20 mouse cellular contexts compared by ENCODE assay signal in genomic region chr3:84172406-84172805, GRCm38 (mm10). TPM values are rescaled to one million over a fixed set of nuclear protein-coding genes. Genes with fewer than 3 reads are reported as not detected.
DNase-seq lines count a peak whose midpoint lies in the region; ATAC-seq and TF ChIP-seq lines count a peak whose summit lies in the region.
"Had no signal": no experiment of that assay in that cellular context is flagged by ENCODE, and none has a peak within 500 bp of the region (broad histone marks: within the 10 kb centered on the region; RNA-seq: fewer than 3 reads in every experiment).

No protein-coding gene starts in this region.

- DNase-seq in hindbrain, embryonic 10.5 days (ENCODE audit: low spot score), result no peak
- DNase-seq in testis, postnatal 10 days (ENCODE audit: low spot score), result peak; percentile 48
- DNase-seq in testis, postnatal 14 days (ENCODE audit: low spot score), result no peak
- no peak for DNase-seq in forebrain, postnatal 0 days
- DNase-seq in splenic B cell, adult 2 months (ENCODE audit: low read depth, low spot score), result peak; percentile 20
- DNase-seq in spleen, postnatal 14 days (ENCODE audit: low spot score in 2 of 2), result no peak
- DNase-seq: cerebellum, adult 8-10 months; heart, postnatal 4 days; kidney, adult 8-10 months had no signal

- no peak for TF ChIP-seq CTCF in forebrain, postnatal 0 days (IDR thresholded peaks at IDR 0.05; ENCODE audit: low read depth)

- H3K27ac ChIP-seq in hindbrain, embryonic 13.5 days, result no peak overlapping the region
- H3K27ac ChIP-seq in hindbrain, embryonic 10.5 days, result no peak overlapping the region
- H3K27ac ChIP-seq in forebrain, postnatal 0 days (ENCODE audit: low read depth, low read length), result 0 out of 2 replicates have a peak overlapping the region, but pooled peaks have one; percentile 15
- H3K27ac ChIP-seq: limb, embryonic 13.5 days; lung, embryonic 15.5 days; stomach, embryonic 15.5 days had no signal

- no peaks in the 10 kb centered on the region for H3K9me3 ChIP-seq in hindbrain, embryonic 13.5 days
- H3K9me3 ChIP-seq in hindbrain, embryonic 10.5 days, result no peaks in the 10 kb centered on the region
- no peaks in the 10 kb centered on the region for H3K9me3 ChIP-seq in forebrain, postnatal 0 days (ENCODE audit: low read length)
- H3K9me3 ChIP-seq: limb, embryonic 13.5 days; lung, embryonic 15.5 days; stomach, embryonic 15.5 days had no signal

- WGBS in hindbrain, embryonic 13.5 days, result 57% methylated on average over 11 of the region's 11 CpGs
- WGBS in hindbrain, embryonic 10.5 days, result 61% methylated on average over 11 of the region's 11 CpGs
- WGBS in forebrain, postnatal 0 days, result 58% methylated on average over 11 of the region's 11 CpGs

- H3K9ac ChIP-seq in hindbrain, embryonic 13.5 days, result no peak overlapping the region
- H3K9ac ChIP-seq in forebrain, postnatal 0 days, result no peak overlapping the region
- H3K9ac ChIP-seq: limb, embryonic 13.5 days; lung, embryonic 15.5 days; stomach, embryonic 15.5 days had no signal

- 0 out of 2 replicates have a peak, but pooled peaks have one; percentile 41 for ATAC-seq in hindbrain, embryonic 13.5 days (ENCODE audit: low FRiP score)
- ATAC-seq in forebrain, postnatal 0 days, result peak; percentile 56
- ATAC-seq in erythroblast, adult 5-6 weeks (replicated peaks; ENCODE audit: low FRiP score, poor library complexity, severe bottlenecking), result no peak
- ATAC-seq: Patski had no signal

- no peaks in the 10 kb centered on the region for H3K27me3 ChIP-seq in hindbrain, embryonic 13.5 days
- H3K27me3 ChIP-seq in hindbrain, embryonic 10.5 days (ENCODE audit: insufficient read depth, poor library complexity, severe bottlenecking), result no peaks in the 10 kb centered on the region
- no peaks in the 10 kb centered on the region for H3K27me3 ChIP-seq in forebrain, postnatal 0 days (ENCODE audit: insufficient read depth, low read length)
- H3K27me3 ChIP-seq in splenic B cell, adult 2 months (ENCODE audit: control insufficient read depth, insufficient read depth, low read length, poor library complexity, severe bottlenecking), result no peaks in the 10 kb centered on the region
- H3K27me3 ChIP-seq: limb, embryonic 13.5 days; lung, embryonic 15.5 days; Patski; stomach, embryonic 15.5 days had no signal

- H3K4me3 ChIP-seq in hindbrain, embryonic 13.5 days, result no peak overlapping the region
- no peak overlapping the region for H3K4me3 ChIP-seq in hindbrain, embryonic 10.5 days
- no peak overlapping the region for H3K4me3 ChIP-seq in forebrain, postnatal 0 days (ENCODE audit: low read depth, low read length)
- H3K4me3 ChIP-seq: erythroblast, embryonic 14.5 days; limb, embryonic 13.5 days; lung, embryonic 15.5 days; stomach, embryonic 15.5 days had no signal

- H3K4me2 ChIP-seq in hindbrain, embryonic 13.5 days, result no peak overlapping the region
- H3K4me2 ChIP-seq in forebrain, postnatal 0 days (ENCODE audit: low read depth), result no peak overlapping the region
- H3K4me2 ChIP-seq: limb, embryonic 13.5 days; lung, embryonic 15.5 days; midbrain, embryonic 11.5 days; stomach, embryonic 15.5 days had no signal

- H3K4me1 ChIP-seq in hindbrain, embryonic 13.5 days (replicated peaks), result 0 out of 2 replicates have a peak, but pooled peaks cover 5% of the 10 kb centered on the region
- peaks cover 13% of the 10 kb centered on the region for H3K4me1 ChIP-seq in hindbrain, embryonic 10.5 days (replicated peaks)
- H3K4me1 ChIP-seq in forebrain, postnatal 0 days (ENCODE audit: insufficient read depth), result no peaks in the 10 kb centered on the region
- H3K4me1 ChIP-seq: limb, embryonic 13.5 days; lung, embryonic 15.5 days had no signal

- peaks cover 61% of the 10 kb centered on the region for H3K36me3 ChIP-seq in hindbrain, embryonic 13.5 days
- peaks cover 70% of the 10 kb centered on the region for H3K36me3 ChIP-seq in hindbrain, embryonic 10.5 days
- peaks cover 53% of the 10 kb centered on the region for H3K36me3 ChIP-seq in forebrain, postnatal 0 days (ENCODE audit: insufficient read depth)
- H3K36me3 ChIP-seq in splenic B cell, adult 2 months (ENCODE audit: control insufficient read depth, insufficient read depth, low read length, poor library complexity, severe bottlenecking), result no peaks in the 10 kb centered on the region
- H3K36me3 ChIP-seq: stomach, embryonic 15.5 days had no signal

RNA-seq across cellular contexts. Expression of gene Gm6525, which starts 1.5 kb away (rescaled TPM):
- polyA plus RNA-seq in hindbrain, embryonic 13.5 days (2015; fragmentation: Nextera tagmentation; extraction: Ambion mirVana), result 2.9 and 3.3 TPM in 2 replicates
- polyA plus RNA-seq in hindbrain, embryonic 10.5 days (2016; fragmentation: Nextera tagmentation; extraction: Ambion mirVana), result 1.5 and 1.9 TPM in 2 replicates
- total RNA-seq in forebrain, postnatal 0 days (2014; rRNA removed), result 0.29 TPM in 1 of 2 replicates, not detected in the other
- 0.33 and 2.1 TPM in 2 replicates for polyA plus RNA-seq in forebrain, postnatal 0 days (2015; fragmentation: Nextera tagmentation; extraction: Ambion mirVana)
- not detected in 2 replicates for total RNA-seq in erythroblast, adult 5-6 weeks (2015; ENCODE audit: low replicate concordance)
- total RNA-seq in erythroblast, adult 5-6 weeks (2017; ENCODE audit: low replicate concordance), result not detected in 2 replicates
- total RNA-seq: gastrocnemius, adult 8-10 months; heart, postnatal 4 days had no signal
- polyA plus RNA-seq: erythroblast, embryonic 14.5 days; large intestine, adult 2 months; urinary bladder, adult 2 months had no signal

RNA-seq across cellular contexts. Expression of gene Mnd1, which starts 16.8 kb away (rescaled TPM):
- polyA plus RNA-seq in hindbrain, embryonic 13.5 days (2015; fragmentation: Nextera tagmentation; extraction: Ambion mirVana), result 2.6 and 2.8 TPM in 2 replicates
- 10.0 and 14.2 TPM in 2 replicates for polyA plus RNA-seq in hindbrain, embryonic 10.5 days (2016; fragmentation: Nextera tagmentation; extraction: Ambion mirVana)
- total RNA-seq in forebrain, postnatal 0 days (2014; rRNA removed), result 2.1 and 3.0 TPM in 2 replicates
- polyA plus RNA-seq in forebrain, postnatal 0 days (2015; fragmentation: Nextera tagmentation; extraction: Ambion mirVana), result 2.4 and 2.5 TPM in 2 replicates
- 8.2 TPM in 1 of 2 replicates, not detected in the other for total RNA-seq in erythroblast, adult 5-6 weeks (2015; ENCODE audit: low replicate concordance)
- total RNA-seq in erythroblast, adult 5-6 weeks (2017; ENCODE audit: low replicate concordance), result 3.7 and 7.5 TPM in 2 replicates

Comparison
In these comparisons a context has a peak if more than half of its experiments do, and no peak if none do; other contexts are left out.
1. DNase-seq: peak in testis, postnatal 10 days (single experiment) and splenic B cell, adult 2 months (single experiment); none in hindbrain, embryonic 10.5 days (single experiment), testis, postnatal 14 days (single experiment), forebrain, postnatal 0 days (single experiment) and spleen, postnatal 14 days (0 of 2).